In genomic region chr1:62431054-62431453, GRCm38 (mm10) we compare ENCODE assay signal across 21 mouse cellular contexts.
DNase-seq lines count a peak whose midpoint lies in the region; ATAC-seq and TF ChIP-seq lines count a peak whose summit lies in the region.
"Had no signal": no experiment of that assay in that cellular context is flagged by ENCODE, and none has a peak within 500 bp of the region (broad histone marks: within the 10 kb centered on the region; RNA-seq: fewer than 3 reads in every experiment).

No protein-coding gene starts in this region.

- TF ChIP-seq CTCF in liver, postnatal 0 days (IDR thresholded peaks at IDR 0.05; ENCODE audit: low read depth), result no peak

- no peaks in the 10 kb centered on the region for H3K27me3 ChIP-seq in heart, embryonic 10.5 days (ENCODE audit: insufficient read depth, poor library complexity, severe bottlenecking)
- H3K27me3 ChIP-seq in liver, embryonic 16.5 days (ENCODE audit: control insufficient read depth, insufficient read depth, low read depth, low read length), result no peaks in the 10 kb centered on the region
- H3K27me3 ChIP-seq in liver, embryonic 12.5 days (replicated peaks), result no peaks in the 10 kb centered on the region
- H3K27me3 ChIP-seq in liver, postnatal 0 days (ENCODE audit: insufficient read depth, low read length), result no peaks in the 10 kb centered on the region
- no peaks in the 10 kb centered on the region for H3K27me3 ChIP-seq in liver, embryonic 11.5 days (replicated peaks; ENCODE audit: control insufficient read depth, insufficient read depth, low read length)
- H3K27me3 ChIP-seq: CH12.LX, Patski had no signal

- no peak overlapping the region for H3K27ac ChIP-seq in heart, embryonic 10.5 days
- no peak overlapping the region for H3K27ac ChIP-seq in liver, embryonic 16.5 days (ENCODE audit: low read length)
- no peak overlapping the region for H3K27ac ChIP-seq in liver, embryonic 12.5 days
- H3K27ac ChIP-seq in liver, postnatal 0 days (ENCODE audit: low read depth), result no peak overlapping the region
- H3K27ac ChIP-seq in liver, embryonic 11.5 days (ENCODE audit: low read depth, low read length), result no peak overlapping the region

- 78% methylated on average over 6 of the region's 6 CpGs for WGBS in heart, embryonic 10.5 days
- 47% methylated on average over 6 of the region's 6 CpGs for WGBS in liver, embryonic 16.5 days (ENCODE audit: insufficient replicate concordance)
- WGBS in liver, embryonic 12.5 days (ENCODE audit: insufficient replicate concordance), result 56% methylated on average over 6 of the region's 6 CpGs
- 59% methylated on average over 6 of the region's 6 CpGs for WGBS in liver, postnatal 0 days (ENCODE audit: insufficient replicate concordance)
- WGBS in liver, embryonic 11.5 days, result 68% methylated on average over 6 of the region's 6 CpGs

- no peak overlapping the region for H3K9ac ChIP-seq in liver, embryonic 16.5 days (ENCODE audit: low read depth, low read length)
- H3K9ac ChIP-seq in liver, embryonic 12.5 days, result no peak overlapping the region
- H3K9ac ChIP-seq in liver, postnatal 0 days (replicated peaks), result no peak overlapping the region
- H3K9ac ChIP-seq in liver, embryonic 11.5 days (ENCODE audit: low read depth, low read length), result no peak overlapping the region

- ATAC-seq in liver, embryonic 16.5 days (ENCODE audit: low read depth), result peak; percentile 83
- ATAC-seq in liver, embryonic 12.5 days, result no peak
- peak; percentile 87 for ATAC-seq in liver, postnatal 0 days
- ATAC-seq in liver, embryonic 11.5 days (replicated peaks; ENCODE audit: low FRiP score), result no peak
- ATAC-seq: activated CD4-positive, CD25-positive, alpha-beta regulatory T cell, adult 4 months; CD4-positive, CD25-positive, alpha-beta regulatory T cell, adult 4 months; Patski had no signal

- no peak for TF ChIP-seq EP300 in liver, postnatal 0 days (IDR thresholded peaks at IDR 0.05; ENCODE audit: low read depth)

- no peaks in the 10 kb centered on the region for H3K9me3 ChIP-seq in heart, embryonic 10.5 days
- H3K9me3 ChIP-seq in liver, embryonic 16.5 days (replicated peaks; ENCODE audit: control insufficient read depth, low read length), result no peaks in the 10 kb centered on the region
- no peaks in the 10 kb centered on the region for H3K9me3 ChIP-seq in liver, embryonic 12.5 days (replicated peaks)
- H3K9me3 ChIP-seq in liver, postnatal 0 days (ENCODE audit: low read length), result no peaks in the 10 kb centered on the region
- H3K9me3 ChIP-seq in liver, embryonic 11.5 days (ENCODE audit: control insufficient read depth, low read length), result no peaks in the 10 kb centered on the region
- H3K9me3 ChIP-seq: G1E had no signal

- H3K4me2 ChIP-seq in liver, embryonic 16.5 days (ENCODE audit: low read depth, low read length), result no peak overlapping the region
- no peak overlapping the region for H3K4me2 ChIP-seq in liver, embryonic 12.5 days
- H3K4me2 ChIP-seq in liver, postnatal 0 days (ENCODE audit: low read depth, low read length), result no peak overlapping the region
- H3K4me2 ChIP-seq in liver, embryonic 11.5 days, result no peak overlapping the region

- no peak overlapping the region for H3K4me3 ChIP-seq in heart, embryonic 10.5 days
- H3K4me3 ChIP-seq in liver, embryonic 16.5 days (ENCODE audit: low read depth, low read length), result no peak overlapping the region
- no peak overlapping the region for H3K4me3 ChIP-seq in liver, embryonic 12.5 days
- no peak overlapping the region for H3K4me3 ChIP-seq in liver, postnatal 0 days (ENCODE audit: low read depth, low read length)
- H3K4me3 ChIP-seq in liver, embryonic 11.5 days (ENCODE audit: low read depth, low read length), result no peak overlapping the region

- no peaks in the 10 kb centered on the region for H3K36me3 ChIP-seq in heart, embryonic 10.5 days
- H3K36me3 ChIP-seq in liver, embryonic 16.5 days (ENCODE audit: control insufficient read depth, insufficient read depth), result no peaks in the 10 kb centered on the region
- no peaks in the 10 kb centered on the region for H3K36me3 ChIP-seq in liver, embryonic 12.5 days
- H3K36me3 ChIP-seq in liver, postnatal 0 days (replicated peaks; ENCODE audit: insufficient read depth, low read length), result no peaks in the 10 kb centered on the region
- no peaks in the 10 kb centered on the region for H3K36me3 ChIP-seq in liver, embryonic 11.5 days (ENCODE audit: control insufficient read depth, insufficient read depth, low read length)
- H3K36me3 ChIP-seq: G1E had no signal

- peak; percentile 29 for DNase-seq in heart, adult 11 months
- DNase-seq in heart, embryonic 10.5 days (ENCODE audit: low spot score), result no peak
- DNase-seq in liver, postnatal 0 days, result no peak
- no peak for DNase-seq in liver, embryonic 11.5 days (ENCODE audit: low spot score)
- DNase-seq: adrenal gland, adult 2 months; adrenal gland, adult 8-10 months; adrenal gland, postnatal 10 days; adrenal gland, postnatal 14 days; adrenal gland, postnatal 25 days; adrenal gland, postnatal 36 days; B cell, adult 2 months; cerebellum, adult 11 months; cerebellum, adult 11-12 months; cerebellum, adult 18-20 months had no signal

- peaks cover 5% of the 10 kb centered on the region; the same call in 1 of the 2 replicates for H3K4me1 ChIP-seq in heart, embryonic 10.5 days
- no peaks in the 10 kb centered on the region for H3K4me1 ChIP-seq in liver, embryonic 16.5 days (ENCODE audit: control insufficient read depth, low read depth, low read length)
- no peaks in the 10 kb centered on the region for H3K4me1 ChIP-seq in liver, embryonic 12.5 days
- no peaks in the 10 kb centered on the region for H3K4me1 ChIP-seq in liver, postnatal 0 days (ENCODE audit: insufficient read depth)
- no peaks in the 10 kb centered on the region for H3K4me1 ChIP-seq in liver, embryonic 11.5 days (replicated peaks; ENCODE audit: control insufficient read depth, insufficient read depth, low read length)

Comparison
In these comparisons a context has a peak if more than half of its experiments do, and no peak if none do; other contexts are left out.
1. ATAC-seq: peak in liver, embryonic 16.5 days (single experiment) and liver, postnatal 0 days (single experiment); none in liver, embryonic 12.5 days (single experiment) and liver, embryonic 11.5 days (single experiment).